Mouse (Mus musculus): ENCODE measurements around the gene Timd2. TPM values are rescaled to one million over a fixed set of nuclear protein-coding genes. Genes with fewer than 3 reads are reported as not detected.
"Not testable (repeated sequence)": the region's sequence is repeated elsewhere in the genome, so short reads cannot be mapped to it uniquely, and the experiment has no call there.

Timd2 gene
- polyA plus RNA-seq, 1 experiment: 6.8 TPM

GRCm38 (mm10) chr11:46665599-46666522 lies 41.0 kb downstream of the Timd2 start:
- peak; percentile 18 for DNase-seq
- H3K4me3 ChIP-seq (ENCODE audit: control insufficient read depth, insufficient read depth, low read length): no peak overlapping the region
- H3K27ac ChIP-seq (ENCODE audit: control insufficient read depth, insufficient read depth, low read length): no peak overlapping the region
- TF ChIP-seq POLR2A (IDR thresholded peaks at IDR 0.05; ENCODE audit: control insufficient read depth, extremely low read depth, insufficient read depth, low read length, poor library complexity): no peak
- no peak for TF ChIP-seq CTCF (IDR thresholded peaks at IDR 0.05; ENCODE audit: borderline replicate concordance, control insufficient read depth, extremely low read depth, insufficient read depth, low read length, poor library complexity)
- H3K36me3 ChIP-seq (ENCODE audit: control insufficient read depth, insufficient read depth, low read length): no peaks in the 10 kb centered on the region
- no peaks in the 10 kb centered on the region for H3K4me1 ChIP-seq (replicated peaks; ENCODE audit: control insufficient read depth, insufficient read depth, low read length)
- WGBS: 67% methylated on average over 6 of the region's 6 CpGs
- H3K27me3 ChIP-seq (ENCODE audit: control insufficient read depth, insufficient read depth, low read length): no peaks in the 10 kb centered on the region

GRCm38 (mm10) chr11:46663215-46663614 lies 43.6 kb downstream of the Timd2 start:
- H3K4me1 ChIP-seq (replicated peaks; ENCODE audit: control insufficient read depth, insufficient read depth, low read length): no peaks in the 10 kb centered on the region
- H3K27ac ChIP-seq (ENCODE audit: control insufficient read depth, insufficient read depth, low read length): no peak overlapping the region
- WGBS: 83% methylated on average over 4 of the region's 4 CpGs
- no peaks in the 10 kb centered on the region for H3K36me3 ChIP-seq (ENCODE audit: control insufficient read depth, insufficient read depth, low read length)
- no peaks in the 10 kb centered on the region for H3K27me3 ChIP-seq (ENCODE audit: control insufficient read depth, insufficient read depth, low read length)
- no peak overlapping the region for H3K4me3 ChIP-seq (ENCODE audit: control insufficient read depth, insufficient read depth, low read length)
- TF ChIP-seq CTCF (IDR thresholded peaks at IDR 0.05; ENCODE audit: borderline replicate concordance, control insufficient read depth, extremely low read depth, insufficient read depth, low read length, poor library complexity) (no peak), POLR2A (IDR thresholded peaks at IDR 0.05; ENCODE audit: control insufficient read depth, extremely low read depth, insufficient read depth, low read length, poor library complexity) (no peak)
- DNase-seq: no peak

- DNase-seq: no peak
- no peaks in the 10 kb centered on the region for H3K4me1 ChIP-seq (replicated peaks; ENCODE audit: control insufficient read depth, insufficient read depth, low read length)
- TF ChIP-seq CTCF (IDR thresholded peaks at IDR 0.05; ENCODE audit: borderline replicate concordance, control insufficient read depth, extremely low read depth, insufficient read depth, low read length, poor library complexity) (no peak), POLR2A (IDR thresholded peaks at IDR 0.05; ENCODE audit: control insufficient read depth, extremely low read depth, insufficient read depth, low read length, poor library complexity) (no peak)
- no peaks in the 10 kb centered on the region for H3K27me3 ChIP-seq (ENCODE audit: control insufficient read depth, insufficient read depth, low read length)
- no peak overlapping the region for H3K27ac ChIP-seq (ENCODE audit: control insufficient read depth, insufficient read depth, low read length)
- WGBS: 85% methylated on average over 3 of the region's 3 CpGs
- H3K36me3 ChIP-seq (ENCODE audit: control insufficient read depth, insufficient read depth, low read length): no peaks in the 10 kb centered on the region
- no peak overlapping the region for H3K4me3 ChIP-seq (ENCODE audit: control insufficient read depth, insufficient read depth, low read length)
Measured at GRCm38 (mm10) chr11:46652476-46652875, 54.4 kb downstream of the Timd2 start.

GRCm38 (mm10) chr11:46649655-46650054 lies 57.2 kb downstream of the Timd2 start:
- H3K27me3 ChIP-seq (ENCODE audit: control insufficient read depth, insufficient read depth, low read length); H3K4me3 ChIP-seq (ENCODE audit: control insufficient read depth, insufficient read depth, low read length); H3K4me1 ChIP-seq (replicated peaks; ENCODE audit: control insufficient read depth, insufficient read depth, low read length); H3K36me3 ChIP-seq (ENCODE audit: control insufficient read depth, insufficient read depth, low read length); DNase-seq; H3K27ac ChIP-seq (ENCODE audit: control insufficient read depth, insufficient read depth, low read length): not testable (repeated sequence)
- 79% methylated on average over 3 of the region's 3 CpGs for WGBS

DNA sequence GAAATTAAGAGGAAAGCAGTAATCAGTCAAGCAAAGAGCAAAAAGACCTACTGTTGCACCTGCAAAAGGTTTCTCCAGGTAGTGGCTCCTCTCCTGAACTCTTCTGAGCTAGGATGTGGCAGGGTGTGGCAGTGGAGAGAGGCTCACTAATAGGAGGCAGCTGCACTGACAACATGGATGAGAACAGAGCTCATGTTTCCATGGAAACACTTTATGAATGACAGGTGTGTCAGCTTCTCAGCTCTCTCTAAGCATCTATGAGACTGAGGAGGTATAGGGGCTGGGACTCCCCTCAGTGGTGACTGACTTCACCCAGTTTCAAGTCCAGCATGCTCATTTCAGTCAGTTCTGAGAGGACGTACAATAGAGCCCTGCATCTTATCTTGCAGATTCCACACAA lies 62.0 kb downstream of the Timd2 start:
- no peaks in the 10 kb centered on the region for H3K27me3 ChIP-seq (ENCODE audit: control insufficient read depth, insufficient read depth, low read length)
- WGBS: 94% methylated on average over 1 of the region's 1 CpGs
- no peak for TF ChIP-seq POLR2A (IDR thresholded peaks at IDR 0.05; ENCODE audit: control insufficient read depth, extremely low read depth, insufficient read depth, low read length, poor library complexity)
- no peaks in the 10 kb centered on the region for H3K4me1 ChIP-seq (replicated peaks; ENCODE audit: control insufficient read depth, insufficient read depth, low read length)
- H3K27ac ChIP-seq (ENCODE audit: control insufficient read depth, insufficient read depth, low read length): no peak overlapping the region
- H3K4me3 ChIP-seq (ENCODE audit: control insufficient read depth, insufficient read depth, low read length): no peak overlapping the region
- no peaks in the 10 kb centered on the region for H3K36me3 ChIP-seq (ENCODE audit: control insufficient read depth, insufficient read depth, low read length)
- no peak for DNase-seq

- TF ChIP-seq POLR2A (IDR thresholded peaks at IDR 0.05; ENCODE audit: control insufficient read depth, extremely low read depth, insufficient read depth, low read length, poor library complexity): no peak
- no peak for TF ChIP-seq CTCF (IDR thresholded peaks at IDR 0.05; ENCODE audit: borderline replicate concordance, control insufficient read depth, extremely low read depth, insufficient read depth, low read length, poor library complexity)
- no peak for DNase-seq
- Histone ChIP-seq H3K27ac (ENCODE audit: control insufficient read depth, insufficient read depth, low read length) (no peak overlapping the region), H3K36me3 (ENCODE audit: control insufficient read depth, insufficient read depth, low read length) (no peaks in the 10 kb centered on the region), H3K4me1 (replicated peaks; ENCODE audit: control insufficient read depth, insufficient read depth, low read length) (no peaks in the 10 kb centered on the region), H3K27me3 (ENCODE audit: control insufficient read depth, insufficient read depth, low read length) (no peaks in the 10 kb centered on the region), H3K4me3 (ENCODE audit: control insufficient read depth, insufficient read depth, low read length) (no peak overlapping the region)
- 75% methylated on average over 3 of the region's 3 CpGs for WGBS
Measured at GRCm38 (mm10) chr11:46636568-46636967, 70.3 kb downstream of the Timd2 start.

DNA sequence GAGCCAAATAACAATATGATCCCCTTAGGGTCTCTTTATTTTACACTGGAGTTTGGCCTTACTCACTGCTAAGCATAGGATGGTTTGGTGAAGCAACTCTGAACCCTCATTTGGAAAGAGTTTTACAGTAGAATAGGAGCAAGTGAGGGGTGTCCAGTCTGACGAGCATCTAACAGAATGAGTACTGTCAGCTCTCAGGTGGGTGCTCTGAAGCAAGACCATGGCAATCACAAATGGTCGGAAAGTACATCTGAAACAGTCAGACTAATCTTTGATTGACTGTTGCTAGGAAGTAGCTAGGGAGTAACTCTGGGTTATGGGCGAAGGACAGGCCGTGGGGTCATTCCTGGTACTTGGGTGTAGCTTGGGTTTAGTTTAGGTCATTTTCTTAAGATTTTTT lies 71.3 kb downstream of the Timd2 start:
- not testable (repeated sequence) for H3K4me1 ChIP-seq (replicated peaks; ENCODE audit: control insufficient read depth, insufficient read depth, low read length); H3K4me3 ChIP-seq (ENCODE audit: control insufficient read depth, insufficient read depth, low read length); H3K27ac ChIP-seq (ENCODE audit: control insufficient read depth, insufficient read depth, low read length); H3K36me3 ChIP-seq (ENCODE audit: control insufficient read depth, insufficient read depth, low read length); H3K27me3 ChIP-seq (ENCODE audit: control insufficient read depth, insufficient read depth, low read length); DNase-seq
- 97% methylated on average over 4 of the region's 4 CpGs for WGBS
